Mouse (Mus musculus) embryonic facial prominence, embryonic 10.5 days (tissue): Measurements from ENCODE around the gene Awat2. TPM values are rescaled to one million over a fixed set of nuclear protein-coding genes. Genes with fewer than 3 reads are reported as not detected.

Source experiments
- DNase-seq: peaks from one replicate; pipeline ENCODE4 v3.0.0-alpha.2; 2017; ENCODE audit warnings: low spot score
- H3K27ac ChIP-seq: fragments of 300-500 bp; sonication (generic); replicated peaks from 2 replicates; pipeline ENCODE4 v1.5.1; 2016; ENCODE audit warnings: mild to moderate bottlenecking
- H3K27me3 ChIP-seq: fragments of 300-500 bp; sonication (generic); replicated peaks from 2 replicates; pipeline ENCODE4 v1.6.1; 2016; ENCODE audit warnings: low read depth, mild to moderate bottlenecking; ENCODE audit not compliant: poor library complexity, severe bottlenecking
- H3K36me3 ChIP-seq: fragments of 300-500 bp; sonication (generic); replicated peaks from 2 replicates; pipeline ENCODE4 v1.6.1; 2016; ENCODE audit warnings: mild to moderate bottlenecking, moderate library complexity
- H3K4me1 ChIP-seq: fragments of 300-500 bp; sonication (generic); 2 replicates; pipeline ENCODE4 v1.6.1; 2016
- H3K4me3 ChIP-seq: fragments of 300-500 bp; sonication (generic); 2 replicates; pipeline ENCODE4 v1.5.1; 2016; ENCODE audit warnings: mild to moderate bottlenecking, moderate library complexity
- H3K9me3 ChIP-seq: fragments of 300-500 bp; sonication (generic); 2 replicates; pipeline ENCODE4 v1.6.1; 2016; ENCODE audit warnings: mild to moderate bottlenecking
- WGBS: fragments of 180-500 bp; shearing (Covaris S2); methylation state at CpG from one replicate; pipeline ENCODE4 v1.1.7; 2016; 5-methylcytosine and 5-hydroxymethylcytosine counted together
- microRNA counts: library from miRNA; unstranded; fragments of <30 nt; microRNA quantifications from one replicate; lab custom pipeline; 2017
- microRNA-seq: library from miRNA; unstranded; fragments of <30 nt; microRNA quantifications from one replicate; pipeline ENCODE4, GENCODE M21; 2017
- polyA plus RNA-seq: library from polyadenylated mRNA; unstranded; fragments of >200 nt; fragmentation: Nextera tagmentation; extraction: Ambion mirVana; gene quantifications from 2 replicates; pipeline ENCODE4 v1.2.1, GENCODE M21; 2016

The Awat2 gene
- polyA plus RNA-seq, 1 experiment from 2014 or later = 0.71 TPM

GRCm38 (mm10) chrX:100394223-100394861 is 48.2 kb downstream of the Awat2 start:
- no peak for DNase-seq
- no peaks in the 10 kb centered on the region for H3K36me3 ChIP-seq
- H3K27ac ChIP-seq = no peak overlapping the region
- 77% methylated on average over 7 of the region's 7 CpGs for WGBS
- no peaks in the 10 kb centered on the region for H3K4me1 ChIP-seq
- H3K27me3 ChIP-seq = peaks cover 88% of the 10 kb centered on the region
- H3K9me3 ChIP-seq = no peaks in the 10 kb centered on the region
- H3K4me3 ChIP-seq = no peak overlapping the region

GRCm38 (mm10) chrX:100392304-100392703 is 50.2 kb downstream of the Awat2 start:
- Histone ChIP-seq H3K27ac (no peak overlapping the region), H3K4me3 (no peak overlapping the region), H3K27me3 (peaks cover 73% of the 10 kb centered on the region), H3K4me1 (no peaks in the 10 kb centered on the region), H3K36me3 (no peaks in the 10 kb centered on the region), H3K9me3 (no peaks in the 10 kb centered on the region)
- 30% methylated on average over 6 of the region's 6 CpGs for WGBS
- peak; percentile 39 for DNase-seq

DNA sequence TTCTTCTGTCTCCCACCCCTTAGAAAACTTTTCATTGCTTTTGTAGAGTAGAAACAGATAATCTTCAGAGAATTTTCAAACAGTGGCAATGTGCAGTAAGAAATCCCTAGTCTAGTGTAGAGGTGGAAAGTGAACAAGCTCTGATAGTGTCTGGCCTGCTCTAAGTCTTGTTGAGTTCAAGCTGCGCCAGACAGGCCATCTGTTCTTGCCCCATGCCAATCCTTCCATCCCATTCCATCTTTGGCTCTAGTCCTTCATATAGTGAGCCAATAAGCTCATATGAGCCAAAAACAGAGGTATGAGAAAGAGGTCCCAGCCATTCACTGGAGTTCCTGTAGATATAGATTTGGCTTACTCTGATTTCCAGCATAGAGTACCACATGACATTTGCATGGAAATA is 52.6 kb downstream of the Awat2 start:
- 84% methylated on average over 1 of the region's 1 CpGs for WGBS
- no peak for DNase-seq
- no peak overlapping the region for H3K27ac ChIP-seq
- H3K9me3 ChIP-seq = 0 out of 2 replicates have a peak, but pooled peaks cover 2% of the 10 kb centered on the region
- peaks cover 49% of the 10 kb centered on the region for H3K27me3 ChIP-seq
- H3K36me3 ChIP-seq = no peaks in the 10 kb centered on the region
- no peaks in the 10 kb centered on the region for H3K4me1 ChIP-seq
- H3K4me3 ChIP-seq = no peak overlapping the region

DNA sequence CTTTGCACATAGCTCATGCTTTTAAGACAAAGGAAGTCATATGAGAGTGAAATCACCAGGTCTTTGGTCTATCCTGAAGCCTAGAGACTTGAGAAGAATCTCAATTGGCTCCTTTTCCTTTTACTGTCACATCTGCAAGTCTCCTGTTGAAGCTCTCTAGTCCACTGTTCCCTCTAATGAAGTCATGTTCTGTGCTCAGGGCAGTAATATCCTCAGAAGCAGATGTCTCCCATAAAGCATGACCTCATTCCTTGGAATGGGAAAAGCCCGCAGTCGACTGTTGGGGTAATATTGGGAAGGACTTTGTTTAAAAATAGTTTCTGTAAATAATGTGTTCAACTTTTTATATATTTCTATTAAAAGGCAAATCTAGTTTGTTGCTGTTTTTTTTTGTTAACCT is 85.5 kb downstream of the Awat2 start:
- H3K27ac ChIP-seq = no peak overlapping the region
- H3K9me3 ChIP-seq = no peaks in the 10 kb centered on the region
- peaks cover 50% of the 10 kb centered on the region for H3K27me3 ChIP-seq
- 95% methylated on average over 2 of the region's 2 CpGs for WGBS
- no peaks in the 10 kb centered on the region for H3K36me3 ChIP-seq
- no peak for DNase-seq
- no peak overlapping the region for H3K4me3 ChIP-seq
- H3K4me1 ChIP-seq = no peaks in the 10 kb centered on the region

MicroRNAs encoded within 50 kb of the gene (microRNA counts, 519-probe panel; counts per million panel counts)
- 2,990 counts per million, percentile 69 among the panel's probes with 10 or more counts for microRNA mmu-miR-676 (lab: Ali Mortazavi, UCI)

Small RNA genes lying within 50 kb of the gene (microRNA-seq; reads per million reads assigned to microRNA genes)
- 691 reads per million, percentile 72 among the genes with 10 or more reads in this experiment for gene Mir676

Other genes starting within 250 kb of the Awat2 start
- not detected in 2 replicates for gene Otud6a, start 13.7 kb downstream of the Awat2 start, polyA plus RNA-seq
- gene Igbp1, start 51.6 kb upstream of the Awat2 start, polyA plus RNA-seq = 40.5 and 43.0 TPM in 2 replicates
- gene Dgat2l6, start 82.1 kb upstream of the Awat2 start, polyA plus RNA-seq = not detected in 2 replicates
- not detected in 2 replicates for gene Awat1, start 129.5 kb upstream of the Awat2 start, polyA plus RNA-seq
- gene P2ry4, start 152.2 kb upstream of the Awat2 start, polyA plus RNA-seq = not detected in 2 replicates
- not detected in 2 replicates for gene Arr3, start 162.8 kb upstream of the Awat2 start, polyA plus RNA-seq
- gene Kif4, start 183.0 kb upstream of the Awat2 start, polyA plus RNA-seq = 37.0 and 40.2 TPM in 2 replicates
- 114 and 117 TPM in 2 replicates for gene Pdzd11, start 183.9 kb upstream of the Awat2 start, polyA plus RNA-seq